15 mouse cellular contexts compared by ENCODE assay signal in genomic region chr11:43840491-43840890, GRCm38 (mm10).
DNase-seq lines count a peak whose midpoint lies in the region; ATAC-seq lines count a peak whose summit lies in the region.
"Had no signal": no experiment of that assay in that cellular context is flagged by ENCODE, and none has a peak within 500 bp of the region (broad histone marks: within the 10 kb centered on the region; RNA-seq: fewer than 3 reads in every experiment).

No protein-coding gene starts in this region.

- no peak for ATAC-seq in megakaryocyte progenitor cell, adult 5-6 weeks (replicated peaks; ENCODE audit: poor library complexity)
- ATAC-seq: forebrain, embryonic 15.5 days; hindbrain, postnatal 0 days had no signal

- DNase-seq in adrenal gland, adult 2 months, result peak; percentile 54
- no peak for DNase-seq in adrenal gland, postnatal 4 days (ENCODE audit: low spot score in 2 of 2)
- DNase-seq in right cerebral cortex, postnatal 14 days, result peak; percentile 13
- DNase-seq in right cerebral cortex, postnatal 25 days, result no peak
- DNase-seq in adrenal gland, postnatal 25 days, result peak; percentile 19
- DNase-seq in lung, postnatal 36 days, result no peak
- DNase-seq: cerebellum, adult 11-12 months; cerebellum, adult 9-10 months; cerebellum, postnatal 25 days; gastrocnemius, postnatal 36 days; heart, adult 2 months; heart, postnatal 14 days had no signal

Comparison
In these comparisons a context has a peak if more than half of its experiments do, and no peak if none do; other contexts are left out.
1. DNase-seq: peak in adrenal gland, adult 2 months (single experiment), right cerebral cortex, postnatal 14 days (single experiment) and adrenal gland, postnatal 25 days (single experiment); none in adrenal gland, postnatal 4 days (0 of 2), right cerebral cortex, postnatal 25 days (single experiment) and lung, postnatal 36 days (single experiment).